Mouse (Mus musculus): ENCODE measurements around the gene Il16.
A peak's percentile ranks its signal among the peaks of the same experiment; 100 is the strongest.

Gene Il16

DNA sequence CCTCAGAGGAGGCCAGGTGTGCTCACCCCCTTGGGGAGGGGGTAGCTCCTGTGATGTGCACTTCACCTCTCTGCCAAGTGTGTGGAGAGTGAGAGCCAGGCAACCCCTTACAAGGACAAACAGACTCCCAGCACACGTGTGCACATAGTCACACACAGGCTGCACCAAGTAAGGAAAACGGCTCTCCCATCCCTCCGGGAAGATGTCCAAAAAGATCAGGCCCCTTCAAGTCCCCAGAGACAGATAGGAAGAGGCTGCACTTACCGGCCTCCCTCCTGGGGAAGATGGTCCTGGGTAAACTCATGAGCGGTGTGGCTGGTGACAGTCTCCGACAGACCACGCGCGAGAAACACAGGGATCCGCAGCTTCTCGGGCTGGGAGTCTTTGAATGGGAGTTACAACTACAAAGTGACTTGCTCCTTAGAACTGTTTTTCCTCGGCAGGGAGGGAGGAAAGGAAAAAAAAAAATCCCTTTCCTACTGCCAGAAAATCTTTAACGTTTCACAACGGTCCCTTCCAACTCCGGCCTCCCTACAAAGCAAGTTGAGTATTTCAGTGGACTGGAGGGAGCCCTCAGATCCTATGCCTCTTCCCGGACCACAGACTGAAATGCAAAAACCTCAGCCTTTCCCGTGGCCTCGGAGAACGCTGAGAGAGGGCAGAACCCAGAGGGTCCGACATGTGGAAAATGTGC, at the start of gene Il16:
Il16 (minus strand) TSS at position 314 of the 694 bp plus-strand sequence.
- DNase-seq (ENCODE audit: inconsistent ontology term), result no peak

- peak; percentile 81 for DNase-seq (ENCODE audit: inconsistent ontology term)
Measured at GRCm38 (mm10) chr7:83794705-83795104, 49.2 kb upstream of the Il16 start, which contains the start of gene Cfap161. Cfap161 (minus strand) TSS chr7:83794880.

DNA sequence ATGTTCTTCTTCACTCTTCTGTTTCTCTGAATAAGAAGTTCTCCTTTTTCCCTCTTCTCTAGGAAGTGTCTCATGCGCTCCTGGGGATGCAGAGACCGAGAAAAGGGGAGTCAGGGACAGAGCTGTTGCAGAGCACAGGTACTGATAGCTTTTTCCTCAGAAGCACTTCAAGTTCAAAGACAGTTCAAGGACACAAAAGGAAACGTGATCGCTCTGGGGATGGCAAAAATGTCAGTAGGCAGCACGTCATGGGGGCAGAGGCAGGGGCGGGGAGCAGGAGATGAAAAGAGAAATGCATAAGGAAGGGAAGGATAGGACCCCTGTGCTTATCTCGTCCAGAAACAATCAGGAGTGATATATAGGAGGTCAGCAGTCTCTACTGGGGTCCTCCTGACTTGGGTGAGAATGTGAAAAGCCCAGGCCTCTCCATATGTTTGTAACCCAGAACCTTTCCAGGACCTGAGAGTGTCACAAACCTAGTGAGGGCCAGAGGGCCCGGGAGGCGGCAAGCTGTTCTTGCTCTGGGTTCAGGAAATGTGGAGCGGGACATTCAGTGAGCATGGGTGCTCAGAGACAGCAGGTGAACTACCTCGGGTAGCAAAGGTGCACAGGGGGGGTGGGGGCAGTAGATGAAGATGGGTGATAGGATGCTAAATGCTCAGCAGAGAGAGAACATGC, 48.6 kb upstream of the Il16 start:
- DNase-seq (ENCODE audit: inconsistent ontology term), result no peak

DNA sequence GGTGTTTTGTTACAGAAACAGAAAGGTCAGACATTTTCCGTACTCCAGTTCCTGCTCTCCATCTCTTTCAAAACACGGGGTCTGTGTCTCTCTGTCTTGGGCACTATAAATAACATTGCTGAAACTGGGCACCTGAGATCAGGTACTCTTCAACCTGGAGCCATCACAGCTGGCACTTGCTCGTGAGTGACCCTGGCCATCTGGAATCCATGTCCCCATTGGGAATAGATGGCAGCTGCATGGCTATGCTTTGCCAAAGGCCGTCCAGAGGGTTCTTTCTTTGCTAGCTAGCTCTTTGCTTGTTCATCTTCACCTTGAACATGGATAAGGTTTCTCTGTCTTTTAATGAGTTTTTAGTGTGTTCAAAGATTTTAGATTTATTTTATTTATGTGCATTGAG, 35.4 kb upstream of the Il16 start:
- no peak for DNase-seq (ENCODE audit: inconsistent ontology term)

GRCm38 (mm10) chr7:83780026-83780425, 34.5 kb upstream of the Il16 start:
- no peak for DNase-seq (ENCODE audit: inconsistent ontology term)

- no peak for DNase-seq (ENCODE audit: inconsistent ontology term)
Measured at GRCm38 (mm10) chr7:83779028-83779427, 33.5 kb upstream of the Il16 start.

DNA sequence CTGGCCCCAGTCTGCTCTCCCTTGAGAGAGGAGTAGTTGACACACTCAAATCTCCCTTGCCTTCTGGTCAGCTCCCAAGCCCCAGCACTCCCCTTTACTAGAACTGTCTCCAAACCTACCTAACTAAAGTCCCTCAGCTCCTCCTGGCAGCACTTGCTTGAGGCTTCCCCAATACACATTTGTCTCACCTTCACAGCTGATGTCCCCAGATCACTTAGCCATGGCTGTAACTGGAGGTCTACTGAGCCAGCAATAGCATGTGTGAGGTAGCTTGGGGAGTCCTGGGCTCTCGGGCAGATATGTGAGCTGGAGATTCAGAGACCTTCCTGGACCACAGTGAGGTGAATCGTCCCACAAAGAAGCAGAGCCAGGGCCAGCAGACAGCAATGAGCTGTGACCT, 33.0 kb upstream of the Il16 start:
- no peak for DNase-seq (ENCODE audit: inconsistent ontology term)

DNA sequence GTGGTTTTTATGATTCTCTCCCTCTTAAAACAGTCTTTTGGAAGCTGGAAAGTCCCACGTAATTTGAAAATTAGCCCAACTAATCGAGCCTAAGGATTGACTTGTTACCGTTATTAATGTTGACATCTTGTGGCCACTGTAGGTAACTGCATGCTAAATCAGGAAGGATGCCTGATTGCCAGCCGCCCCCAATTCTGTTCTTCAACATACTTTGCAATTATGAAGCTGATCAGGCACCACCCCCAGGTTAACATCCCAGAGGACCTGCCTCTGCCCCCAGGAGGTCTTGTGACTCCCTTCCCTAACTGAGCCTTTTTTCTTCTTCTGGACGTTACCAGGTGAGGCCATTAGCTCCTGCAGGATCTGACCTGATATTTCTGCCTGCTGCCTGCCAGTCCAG, 29.2 kb upstream of the Il16 start:
- DNase-seq (ENCODE audit: inconsistent ontology term), result no peak

DNA sequence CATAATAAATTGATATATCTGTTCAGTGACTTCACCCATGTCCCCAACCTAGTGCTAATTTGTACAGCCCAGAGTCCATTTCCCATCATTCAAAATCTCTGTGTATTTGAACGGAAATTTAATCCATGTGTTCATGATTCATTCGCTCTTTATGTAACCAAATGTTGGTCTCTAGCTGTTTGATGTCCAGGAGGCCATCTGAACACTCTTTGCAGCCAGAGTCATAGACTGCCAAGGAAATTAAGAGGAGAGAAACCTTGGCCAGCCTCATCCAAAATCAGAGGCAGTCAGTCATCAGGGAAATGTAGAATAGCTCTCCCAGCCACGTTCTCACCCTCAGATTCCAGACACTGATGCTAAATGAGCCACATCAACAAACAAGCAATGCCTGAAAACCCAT, 18.1 kb upstream of the Il16 start:
- DNase-seq (ENCODE audit: inconsistent ontology term), result no peak

DNA sequence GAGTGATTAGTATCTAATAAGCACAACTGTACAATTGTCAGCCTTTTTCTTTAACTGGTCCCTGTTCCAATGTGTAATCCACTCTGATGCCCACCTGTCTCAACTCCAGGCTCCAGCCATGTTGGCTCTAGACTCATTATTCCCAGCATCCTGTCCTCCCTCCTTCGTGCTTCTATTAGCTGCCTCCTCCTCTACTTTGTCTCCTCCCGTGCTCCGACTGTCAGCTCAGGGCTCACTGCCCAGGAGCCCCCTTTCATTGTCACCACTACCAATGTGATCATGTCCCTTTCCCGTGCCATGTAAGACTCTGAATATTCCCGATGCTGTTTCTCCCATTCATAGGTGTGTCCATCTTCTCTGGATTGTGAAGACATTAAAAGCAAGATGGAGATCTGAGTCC, 16.8 kb upstream of the Il16 start:
- no peak for DNase-seq (ENCODE audit: inconsistent ontology term)

GRCm38 (mm10) chr7:83751055-83751454, 5.5 kb upstream of the Il16 start:
- no peak for DNase-seq (ENCODE audit: inconsistent ontology term)

GRCm38 (mm10) chr7:83748405-83748804, 2.9 kb upstream of the Il16 start:
- no peak for DNase-seq (ENCODE audit: inconsistent ontology term)

GRCm38 (mm10) chr7:83746107-83746687, 671 bp upstream of the Il16 start:
- DNase-seq (ENCODE audit: inconsistent ontology term), result no peak

DNA sequence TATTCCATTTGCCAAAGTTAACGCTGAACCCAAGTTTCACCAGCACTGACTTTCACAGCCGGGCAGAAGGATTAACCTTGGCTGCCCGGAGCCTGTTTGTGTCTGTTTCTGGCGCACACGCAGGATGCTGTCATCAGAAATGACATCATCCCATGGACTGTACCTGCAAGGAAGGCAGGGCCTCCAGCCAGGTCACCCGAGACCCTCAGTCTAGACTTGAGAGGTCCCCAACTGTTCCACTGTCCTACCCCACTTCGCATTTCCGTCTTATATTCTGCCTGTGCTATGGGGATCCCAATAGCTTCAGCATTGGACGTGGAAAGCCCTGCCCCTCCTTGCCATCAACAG, 487 bp downstream of the Il16 start:
- DNase-seq (ENCODE audit: inconsistent ontology term), result no peak

DNA sequence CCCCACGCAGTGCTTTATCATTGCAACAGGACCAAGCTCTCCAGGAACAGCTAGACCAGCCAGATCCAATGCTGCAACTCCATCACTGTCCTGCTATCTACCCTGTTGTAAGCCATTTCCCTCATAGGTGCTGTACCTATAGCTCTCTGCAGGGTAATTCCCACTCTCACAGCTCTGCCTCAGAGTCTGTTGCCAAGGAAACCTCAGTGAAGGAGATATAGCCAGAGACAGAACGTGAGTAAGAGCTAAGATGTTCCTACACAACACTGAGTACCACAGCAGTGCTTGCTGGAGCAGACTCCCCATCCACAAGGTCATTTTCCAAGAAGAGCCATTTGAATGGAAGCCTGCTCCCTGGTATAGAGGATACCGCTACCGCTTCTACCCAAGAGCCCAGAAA, 1.3 kb downstream of the Il16 start:
- DNase-seq (ENCODE audit: inconsistent ontology term), result no peak

DNA sequence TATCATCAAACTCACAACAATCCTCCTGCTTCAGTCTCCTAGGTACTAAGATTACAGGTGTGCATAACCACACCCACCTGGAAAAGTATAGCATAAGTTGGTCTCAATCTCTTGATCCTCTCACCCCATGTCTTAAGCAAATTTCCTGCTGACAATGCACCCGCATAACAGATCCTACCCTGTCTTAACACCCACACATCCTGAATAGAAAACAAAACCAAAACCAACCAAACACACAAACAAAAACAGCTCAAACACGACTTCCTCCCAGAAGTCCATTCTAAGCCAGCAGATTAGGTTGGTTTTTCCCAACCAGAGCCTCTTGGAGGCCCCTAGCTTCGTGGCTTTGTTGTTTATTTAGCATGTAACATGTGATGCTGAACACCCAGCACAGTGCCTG, 2.8 kb downstream of the Il16 start:
- DNase-seq (ENCODE audit: inconsistent ontology term), result no peak

- DNase-seq (ENCODE audit: inconsistent ontology term), result no peak
Measured at GRCm38 (mm10) chr7:83742026-83742425, 3.5 kb downstream of the Il16 start.

DNA sequence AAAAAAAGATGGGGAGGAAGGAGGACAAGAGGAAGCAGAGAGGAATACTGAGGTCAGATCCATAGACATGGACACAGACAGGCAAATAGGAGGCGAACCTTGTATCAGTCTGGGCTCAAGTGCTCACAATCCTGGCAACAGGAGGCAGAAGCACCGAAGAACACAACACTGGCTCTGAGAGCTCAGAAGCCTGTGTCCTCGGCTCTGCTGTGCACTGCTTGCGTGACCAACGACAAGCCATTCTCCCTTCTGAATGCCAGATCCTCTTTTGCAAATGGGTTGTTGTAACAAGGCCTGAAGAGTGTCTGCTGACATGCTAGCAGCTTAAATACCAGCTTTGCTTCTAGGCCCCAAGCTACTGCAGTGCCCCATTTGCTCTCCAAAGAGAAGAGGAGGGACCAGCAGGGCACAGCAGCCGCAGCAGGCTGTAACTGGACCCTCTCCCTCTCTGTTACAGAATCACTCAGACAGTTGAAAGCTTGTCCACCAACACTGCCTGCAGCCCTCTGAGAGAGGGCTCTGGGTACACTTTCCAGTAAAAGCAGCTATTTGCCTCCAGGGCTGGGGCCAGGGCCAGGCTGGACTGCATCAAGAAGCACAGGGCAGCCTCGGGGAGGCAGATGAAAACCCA, 5.7 kb downstream of the Il16 start:
- no peak for DNase-seq (ENCODE audit: inconsistent ontology term)

- DNase-seq (ENCODE audit: inconsistent ontology term), result no peak
Measured at GRCm38 (mm10) chr7:83738623-83739462, 6.7 kb downstream of the Il16 start.

GRCm38 (mm10) chr7:83737914-83738490, 7.5 kb downstream of the Il16 start:
- DNase-seq (ENCODE audit: inconsistent ontology term), result no peak

GRCm38 (mm10) chr7:83736341-83737115, 9.0 kb downstream of the Il16 start:
- DNase-seq (ENCODE audit: inconsistent ontology term), result no peak

Measured in Muller cell, postnatal 12 days (primary cell).